Mouse (Mus musculus) midbrain, postnatal 0 days (tissue): ENCODE data around the gene Creb3l4. TPM values are rescaled to one million over a fixed set of nuclear protein-coding genes. Genes with fewer than 3 reads are reported as not detected.
A peak's percentile ranks its signal among the peaks of the same experiment; 100 is the strongest.

Source experiments
- ATAC-seq: fragments of 200-750 bp; cut with Nextera tagmentation; 2 replicates; pipeline ENCODE4 v1.8.0; 2017; ENCODE audit warnings: moderate number of reproducible peaks, mild to moderate bottlenecking, moderate TSS enrichment, moderate library complexity; ENCODE audit not compliant: low FRiP score
- DNase-seq: peaks from one replicate; pipeline ENCODE4 v3.0.0-alpha.2; 2015; ENCODE audit warnings: low spot score
- H3K27ac ChIP-seq: fragments of 300-500 bp; sonication (generic); 2 replicates; pipeline ENCODE4 v1.5.1; 2014; ENCODE audit warnings: low read depth, mild to moderate bottlenecking, low read length, mixed read lengths
- H3K27me3 ChIP-seq: fragments of 300-500 bp; sonication (generic); 2 replicates; pipeline ENCODE4 v1.6.1; 2014; ENCODE audit warnings: low read length, control low read depth, mixed read lengths; ENCODE audit not compliant: insufficient read depth
- H3K36me3 ChIP-seq: fragments of 300-500 bp; sonication (generic); 2 replicates; pipeline ENCODE4 v1.6.1; 2014; ENCODE audit warnings: low read length, control low read depth, mixed read lengths; ENCODE audit not compliant: insufficient read depth
- H3K4me1 ChIP-seq: fragments of 300-500 bp; sonication (generic); 2 replicates; pipeline ENCODE4 v1.6.1; 2014; ENCODE audit warnings: mild to moderate bottlenecking, control low read depth, antibody characterized with exemption, low read length, mixed read lengths; ENCODE audit not compliant: insufficient read depth
- H3K4me2 ChIP-seq: fragments of 300-500 bp; sonication (generic); 2 replicates; pipeline ENCODE4 v1.6.1; 2014; ENCODE audit warnings: low read depth, mild to moderate bottlenecking, low read length, mixed read lengths; ENCODE audit not compliant: poor library complexity, severe bottlenecking
- H3K4me3 ChIP-seq: fragments of 300-500 bp; sonication (generic); 2 replicates; pipeline ENCODE4 v1.5.1; 2014; ENCODE audit warnings: low read depth, mild to moderate bottlenecking, low read length, moderate library complexity
- H3K9ac ChIP-seq: fragments of 300-500 bp; sonication (generic); replicated peaks from 2 replicates; pipeline ENCODE4 v1.6.1; 2014; ENCODE audit warnings: mild to moderate bottlenecking, low read length, moderate library complexity, mixed read lengths; ENCODE audit not compliant: poor library complexity, severe bottlenecking
- H3K9me3 ChIP-seq: fragments of 300-500 bp; sonication (generic); 2 replicates; pipeline ENCODE4 v1.6.1; 2016; ENCODE audit warnings: low read length, control low read depth
- CTCF ChIP-seq: IDR thresholded peaks from 2 replicates; pipeline ENCODE4 v1.5.1; 2016; ENCODE audit warnings: antibody characterized with exemption, mild to moderate bottlenecking
- WGBS: fragments of 180-500 bp; shearing (Covaris S2); extraction: QIAGEN DNeasy Blood & Tissue Kit; methylation state at CpG from one replicate; pipeline ENCODE4 v1.1.7; 2014; 5-methylcytosine and 5-hydroxymethylcytosine counted together
- microRNA-seq: library from miRNA; unstranded; fragments of <30 nt; microRNA quantifications from one replicate; pipeline ENCODE4, GENCODE M21; 2016; ENCODE audit warnings: borderline number of aligned reads
- polyA plus RNA-seq: library from polyadenylated mRNA; unstranded; fragments of >200 nt; fragmentation: Nextera tagmentation; extraction: Ambion mirVana; gene quantifications from 2 replicates; pipeline ENCODE4 v1.2.1, GENCODE M21; 2015
- total RNA-seq: library from RNA; depleted of rRNA; stranded (reverse); fragments of >200 nt; gene quantifications from 2 replicates; pipeline ENCODE4 v1.2.3, GENCODE M21; 2014; rRNA removed

Gene Creb3l4
- total and polyA plus RNA-seq, 2 experiments from 2014 or later, result 0.77 to 1.7 TPM

GRCm38 (mm10) chr3:90203619-90204018 is 39.7 kb downstream of the Creb3l4 start:
- Histone ChIP-seq H3K27me3 (no peaks in the 10 kb centered on the region), H3K9ac (no peak overlapping the region), H3K4me3 (no peak overlapping the region), H3K27ac (no peak overlapping the region), H3K4me1 (no peaks in the 10 kb centered on the region), H3K9me3 (no peaks in the 10 kb centered on the region), H3K4me2 (no peak overlapping the region), H3K36me3 (peaks cover 8% of the 10 kb centered on the region; the same call in 1 of the 2 replicates)
- no peak for TF ChIP-seq CTCF
- DNase-seq, result no peak
- ATAC-seq, result no peak
- WGBS, result 80% methylated on average over 5 of the region's 5 CpGs

DNA sequence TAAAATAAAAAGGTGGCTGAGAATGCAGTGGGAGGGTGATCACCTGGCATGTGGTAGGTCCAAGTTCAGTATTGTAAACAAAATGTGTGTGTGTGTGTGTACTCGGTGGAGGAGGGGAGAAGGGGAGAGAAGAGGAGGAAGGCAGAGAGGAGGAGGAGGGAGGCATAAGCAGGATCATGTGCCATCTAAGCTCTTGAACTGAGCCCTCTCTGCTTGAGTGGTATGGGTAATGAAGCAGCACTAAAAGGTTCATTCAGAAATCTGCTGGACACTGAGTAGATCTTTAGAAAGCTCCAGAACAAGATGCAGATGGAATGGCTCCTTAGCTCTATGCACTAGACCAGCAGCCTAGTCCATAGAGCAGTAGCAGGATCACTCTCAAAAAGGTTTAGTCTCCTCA is 40.4 kb downstream of the Creb3l4 start:
- no peak for ATAC-seq

GRCm38 (mm10) chr3:90197548-90197947 is 45.8 kb downstream of the Creb3l4 start:
- 91% methylated on average over 1 of the region's 1 CpGs for WGBS
- Histone ChIP-seq H3K4me3 (no peak overlapping the region), H3K4me1 (no peaks in the 10 kb centered on the region), H3K4me2 (no peak overlapping the region), H3K9me3 (no peaks in the 10 kb centered on the region), H3K9ac (no peak overlapping the region), H3K27me3 (no peaks in the 10 kb centered on the region), H3K27ac (no peak overlapping the region), H3K36me3 (no peaks in the 10 kb centered on the region)
- DNase-seq (no peak), ATAC-seq (no peak)
- TF ChIP-seq CTCF, result no peak

More for the DNA sequence above, 40.4 kb downstream of the Creb3l4 start:
- Histone ChIP-seq H3K9me3 (no peaks in the 10 kb centered on the region), H3K4me2 (no peak overlapping the region), H3K4me3 (no peak overlapping the region), H3K36me3 (0 out of 2 replicates have a peak, but pooled peaks cover 3% of the 10 kb centered on the region), H3K27ac (no peak overlapping the region), H3K4me1 (no peaks in the 10 kb centered on the region), H3K9ac (no peak overlapping the region), H3K27me3 (no peaks in the 10 kb centered on the region)
- WGBS, result 88% methylated on average over 1 of the region's 1 CpGs
- TF ChIP-seq CTCF, result no peak
- DNase-seq, result no peak

GRCm38 (mm10) chr3:90195644-90196043 is 47.7 kb downstream of the Creb3l4 start:
- ATAC-seq (no peak), DNase-seq (no peak)
- no peaks in the 10 kb centered on the region for H3K9me3 ChIP-seq
- H3K36me3 ChIP-seq, result no peaks in the 10 kb centered on the region
- 83% methylated on average over 1 of the region's 1 CpGs for WGBS
- TF ChIP-seq CTCF, result no peak
- H3K27me3 ChIP-seq, result no peaks in the 10 kb centered on the region
- H3K4me2 ChIP-seq, result no peak overlapping the region
- no peak overlapping the region for H3K9ac ChIP-seq
- H3K4me3 ChIP-seq, result no peak overlapping the region
- H3K4me1 ChIP-seq, result no peaks in the 10 kb centered on the region
- H3K27ac ChIP-seq, result no peak overlapping the region

DNA sequence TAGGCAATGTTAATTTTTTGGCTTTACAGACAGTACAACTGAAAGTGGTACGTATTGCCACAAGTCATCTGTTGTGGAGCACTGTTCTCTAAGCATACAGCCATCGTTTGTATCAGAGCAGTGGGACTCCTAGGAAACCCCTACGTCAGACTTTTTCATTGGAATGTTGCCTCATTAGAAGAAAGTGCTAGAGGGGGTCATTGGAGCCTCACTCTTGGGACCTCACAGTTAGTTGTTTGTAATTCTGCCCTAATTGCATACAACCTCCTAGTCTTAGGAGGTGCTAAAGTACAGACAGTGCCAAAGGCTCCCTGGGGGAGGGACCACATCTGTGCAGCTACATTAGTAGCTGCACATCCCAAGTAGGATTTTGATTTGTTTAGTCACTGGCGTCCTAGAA is 48.6 kb downstream of the Creb3l4 start:
- H3K9me3 ChIP-seq, result no peaks in the 10 kb centered on the region
- H3K4me1 ChIP-seq, result no peaks in the 10 kb centered on the region
- H3K4me3 ChIP-seq, result no peak overlapping the region
- no peaks in the 10 kb centered on the region for H3K36me3 ChIP-seq
- H3K4me2 ChIP-seq, result no peak overlapping the region
- TF ChIP-seq CTCF, result no peak
- ATAC-seq (no peak), DNase-seq (peak; percentile 18)
- H3K27me3 ChIP-seq, result no peaks in the 10 kb centered on the region
- 68% methylated on average over 4 of the region's 4 CpGs for WGBS
- no peak overlapping the region for H3K27ac ChIP-seq
- H3K9ac ChIP-seq, result no peak overlapping the region

- no peak for ATAC-seq
- no peaks in the 10 kb centered on the region for H3K36me3 ChIP-seq
- H3K27me3 ChIP-seq, result no peaks in the 10 kb centered on the region
- H3K4me1 ChIP-seq, result no peaks in the 10 kb centered on the region
- H3K4me3 ChIP-seq, result no peak overlapping the region
- H3K9me3 ChIP-seq, result no peaks in the 10 kb centered on the region
- no peak overlapping the region for H3K27ac ChIP-seq
- DNase-seq, result no peak
- H3K9ac ChIP-seq, result no peak overlapping the region
- TF ChIP-seq CTCF, result no peak
- WGBS, result 83% methylated on average over 11 of the region's 11 CpGs
- no peak overlapping the region for H3K4me2 ChIP-seq
Measured at GRCm38 (mm10) chr3:90190859-90191510, 52.3 kb downstream of the Creb3l4 start.

Small RNA genes lying within 50 kb of the gene (microRNA-seq; reads per million reads assigned to microRNA genes)
- not detected for gene Mir7012

Other genes with a start within 250 kb of the Creb3l4 start
- gene Hax1, start 244.7 kb downstream of the Creb3l4 start, total RNA-seq, result 40.6 and 45.7 TPM in 2 replicates
- 71.8 and 77.4 TPM in 2 replicates for gene Hax1, start 244.7 kb downstream of the Creb3l4 start, polyA plus RNA-seq
- 101 and 111 TPM in 2 replicates for gene 4933434E20Rik, start 191.9 kb downstream of the Creb3l4 start, total RNA-seq
- gene 4933434E20Rik, start 191.9 kb downstream of the Creb3l4 start, polyA plus RNA-seq, result 230 and 246 TPM in 2 replicates
- 108 and 112 TPM in 2 replicates for gene Ubap2l, start 190.9 kb downstream of the Creb3l4 start, total RNA-seq
- 93.2 and 133 TPM in 2 replicates for gene Ubap2l, start 190.9 kb downstream of the Creb3l4 start, polyA plus RNA-seq
- gene Tpm3, start 170.9 kb downstream of the Creb3l4 start, total RNA-seq, result 182 and 224 TPM in 2 replicates
- gene Tpm3, start 170.9 kb downstream of the Creb3l4 start, polyA plus RNA-seq, result 314 and 331 TPM in 2 replicates
- gene Nup210l, start 139.4 kb downstream of the Creb3l4 start, total RNA-seq, result 0.24 and 0.55 TPM in 2 replicates
- gene Nup210l, start 139.4 kb downstream of the Creb3l4 start, polyA plus RNA-seq, result 0.17 and 0.22 TPM in 2 replicates
- 2,807 and 2,947 TPM in 2 replicates for gene Rps27, start 29.9 kb downstream of the Creb3l4 start, total RNA-seq
- 773 and 821 TPM in 2 replicates for gene Rps27, start 29.9 kb downstream of the Creb3l4 start, polyA plus RNA-seq
- gene Rab13, start 29.8 kb downstream of the Creb3l4 start, total RNA-seq, result 3.9 and 5.9 TPM in 2 replicates
- 17.4 and 18.5 TPM in 2 replicates for gene Rab13, start 29.8 kb downstream of the Creb3l4 start, polyA plus RNA-seq
- gene Jtb, start 11.9 kb downstream of the Creb3l4 start, total RNA-seq, result 37.3 and 39.1 TPM in 2 replicates
- 115 and 123 TPM in 2 replicates for gene Jtb, start 11.9 kb downstream of the Creb3l4 start, polyA plus RNA-seq
- 73.0 and 75.3 TPM in 2 replicates for gene Slc39a1, start 4.7 kb upstream of the Creb3l4 start, total RNA-seq
- gene Slc39a1, start 4.7 kb upstream of the Creb3l4 start, polyA plus RNA-seq, result 60.3 and 62.4 TPM in 2 replicates
- 19.5 and 20.4 TPM in 2 replicates for gene Crtc2, start 10.7 kb upstream of the Creb3l4 start, total RNA-seq
- gene Crtc2, start 10.7 kb upstream of the Creb3l4 start, polyA plus RNA-seq, result 17.2 and 18.9 TPM in 2 replicates
- gene Dennd4b, start 21.7 kb upstream of the Creb3l4 start, total RNA-seq, result 34.6 and 46.8 TPM in 2 replicates
- gene Dennd4b, start 21.7 kb upstream of the Creb3l4 start, polyA plus RNA-seq, result 6.9 and 7.7 TPM in 2 replicates
- 27.3 and 29.8 TPM in 2 replicates for gene Gatad2b, start 49.7 kb upstream of the Creb3l4 start, total RNA-seq
- gene Gatad2b, start 49.7 kb upstream of the Creb3l4 start, polyA plus RNA-seq, result 10.2 and 12.9 TPM in 2 replicates
- gene Slc27a3, start 146.4 kb upstream of the Creb3l4 start, total RNA-seq, result 64.8 and 86.6 TPM in 2 replicates
- 30.8 and 31.4 TPM in 2 replicates for gene Slc27a3, start 146.4 kb upstream of the Creb3l4 start, polyA plus RNA-seq
- gene Ints3, start 190.1 kb upstream of the Creb3l4 start, total RNA-seq, result 58.5 and 61.8 TPM in 2 replicates
- 19.7 and 22.3 TPM in 2 replicates for gene Ints3, start 190.1 kb upstream of the Creb3l4 start, polyA plus RNA-seq
- gene Npr1, start 222.4 kb upstream of the Creb3l4 start, total RNA-seq, result 4.0 and 4.1 TPM in 2 replicates
- 1.5 and 2.0 TPM in 2 replicates for gene Npr1, start 222.4 kb upstream of the Creb3l4 start, polyA plus RNA-seq
- 136 and 147 TPM in 2 replicates for gene Ilf2, start 232.6 kb upstream of the Creb3l4 start, total RNA-seq
- 177 and 182 TPM in 2 replicates for gene Ilf2, start 232.6 kb upstream of the Creb3l4 start, polyA plus RNA-seq
- 41.2 and 51.9 TPM in 2 replicates for gene Snapin, start 247.5 kb upstream of the Creb3l4 start, total RNA-seq
- gene Snapin, start 247.5 kb upstream of the Creb3l4 start, polyA plus RNA-seq, result 93.5 and 97.2 TPM in 2 replicates